In genomic region chr7:16994400-16994799, GRCm38 (mm10) we compare ENCODE assay signal across 10 mouse cellular contexts. TPM values are rescaled to one million over a fixed set of nuclear protein-coding genes. Genes with fewer than 3 reads are reported as not detected.
DNase-seq lines count a peak whose midpoint lies in the region; ATAC-seq lines count a peak whose summit lies in the region.
"Had no signal": no experiment of that assay in that cellular context is flagged by ENCODE, and none has a peak within 500 bp of the region (broad histone marks: within the 10 kb centered on the region; RNA-seq: fewer than 3 reads in every experiment).

No protein-coding gene starts in this region.

- H3K4me3 ChIP-seq in heart, embryonic 14.5 days (ENCODE audit: control insufficient read depth in 1 of 2, insufficient read depth in 1 of 2, low read depth in 1 of 2, low read length in 2 of 2) = peak overlapping the region; percentile 85 to 97
- peak overlapping the region; percentile 66 for H3K4me3 ChIP-seq in hindbrain, embryonic 10.5 days

- intact Hi-C loops in left cerebral cortex, postnatal 4 days (cut with DNase I) = no loop called here

- H3K4me2 ChIP-seq in heart, embryonic 14.5 days (ENCODE audit: low read length) = peak overlapping the region; percentile 91

- no peak for ATAC-seq in heart, embryonic 14.5 days (ENCODE audit: insufficient number of reproducible peaks, insufficient read depth, low FRiP score, low read depth)
- peak; percentile 10; the same call in 1 of the 2 replicates for ATAC-seq in common myeloid progenitor, adult 5-6 weeks (replicated peaks; ENCODE audit: low read depth, poor library complexity, severe bottlenecking)
- ATAC-seq in megakaryocyte-erythroid progenitor cell, adult 5-6 weeks (replicated peaks; ENCODE audit: low FRiP score, low TSS enrichment, poor library complexity, severe bottlenecking) = peak; percentile 9; the same call in 1 of the 2 replicates
- ATAC-seq: Patski had no signal

- peaks cover 39 to 67% of the 10 kb centered on the region in 2 experiments for H3K4me1 ChIP-seq in heart, embryonic 14.5 days (ENCODE audit: control insufficient read depth in 2 of 2, insufficient read depth in 2 of 2, low read length in 2 of 2)
- peaks cover 63% of the 10 kb centered on the region for H3K4me1 ChIP-seq in hindbrain, embryonic 10.5 days (replicated peaks)

- H3K9ac ChIP-seq in heart, embryonic 14.5 days (ENCODE audit: low read length) = peak overlapping the region; percentile 95

- DNase-seq in heart, adult 8-10 months (ENCODE audit: low spot score) = no peak
- DNase-seq in hindbrain, embryonic 10.5 days (ENCODE audit: low spot score) = no peak
- DNase-seq in urinary bladder, postnatal 36 days (ENCODE audit: low spot score in 2 of 2) = no peak
- no peak for DNase-seq in urinary bladder, postnatal 10 days (ENCODE audit: low spot score)
- DNase-seq in left cerebral cortex, postnatal 4 days = no peak

- 2% methylated on average over 20 of the region's 20 CpGs for WGBS in heart, embryonic 14.5 days
- WGBS in hindbrain, embryonic 10.5 days = 13% methylated on average over 20 of the region's 20 CpGs

- 0 out of 2 replicates have a peak, but pooled peaks cover 2% of the 10 kb centered on the region for H3K9me3 ChIP-seq in heart, embryonic 14.5 days (ENCODE audit: control insufficient read depth, low read length)
- H3K9me3 ChIP-seq in hindbrain, embryonic 10.5 days = peaks cover 7% of the 10 kb centered on the region

- peaks cover 45% of the 10 kb centered on the region for H3K36me3 ChIP-seq in heart, embryonic 14.5 days (ENCODE audit: control insufficient read depth, insufficient read depth, low read length)
- peaks cover 42% of the 10 kb centered on the region for H3K36me3 ChIP-seq in hindbrain, embryonic 10.5 days

- H3K27ac ChIP-seq in heart, embryonic 14.5 days (replicated peaks in 1 of 2; ENCODE audit: control insufficient read depth in 1 of 2, insufficient read depth in 1 of 2, low read depth in 2 of 2, low read length in 2 of 2) = peak overlapping the region; percentile 92 to 93
- H3K27ac ChIP-seq in hindbrain, embryonic 10.5 days = peak overlapping the region; percentile 92

- H3K27me3 ChIP-seq in heart, embryonic 14.5 days (ENCODE audit: control insufficient read depth, insufficient read depth, low read length) = no peaks in the 10 kb centered on the region
- H3K27me3 ChIP-seq in hindbrain, embryonic 10.5 days (ENCODE audit: insufficient read depth, poor library complexity, severe bottlenecking) = peaks cover 5% of the 10 kb centered on the region; the same call in 1 of the 2 replicates

RNA-seq across cellular contexts. Expression of gene Ccdc8, which starts 1.9 kb away (rescaled TPM):
- 21.9 and 26.8 TPM in 2 replicates for polyA plus RNA-seq in heart, embryonic 14.5 days (2014; fragmentation: Nextera tagmentation; extraction: Ambion mirVana)
- total RNA-seq in heart, adult 8-10 months (2022) = 1 to 10 TPM; 3.2 to 5.1 (median 4.5) TPM
- 6.5 and 8.2 TPM in 2 replicates for total RNA-seq in common myeloid progenitor, adult 5-6 weeks (2017)
- 7.3 and 13.5 TPM in 2 replicates for polyA plus RNA-seq in hindbrain, embryonic 10.5 days (2016; fragmentation: Nextera tagmentation; extraction: Ambion mirVana)
- total RNA-seq in megakaryocyte-erythroid progenitor cell, adult 5-6 weeks (2014; fragmentation: Nextera tagmentation) = 0.79 and 2.7 TPM in 2 replicates
- total RNA-seq in megakaryocyte-erythroid progenitor cell, adult 5-6 weeks (2017) = 1.1 and 5.3 TPM in 2 replicates
- total RNA-seq in left cerebral cortex, postnatal 4 days (2021) = 1 to 10 TPM; 3.3 to 4.3 TPM

RNA-seq across cellular contexts. Expression of gene Gm42372, which starts 11.5 kb away (rescaled TPM):
- 0.08 and 0.12 TPM in 2 replicates for polyA plus RNA-seq in heart, embryonic 14.5 days (2014; fragmentation: Nextera tagmentation; extraction: Ambion mirVana)
- total RNA-seq in heart, adult 8-10 months (2022) = not detected
- total RNA-seq in common myeloid progenitor, adult 5-6 weeks (2017) = 0.37 TPM in 1 of 2 replicates, not detected in the other
- 0.91 and 0.93 TPM in 2 replicates for polyA plus RNA-seq in hindbrain, embryonic 10.5 days (2016; fragmentation: Nextera tagmentation; extraction: Ambion mirVana)
- 0.28 and 0.35 TPM in 2 replicates for total RNA-seq in megakaryocyte-erythroid progenitor cell, adult 5-6 weeks (2014; fragmentation: Nextera tagmentation)
- total RNA-seq in megakaryocyte-erythroid progenitor cell, adult 5-6 weeks (2017) = not detected in 2 replicates
- total RNA-seq in left cerebral cortex, postnatal 4 days (2021) = 10 to 100 TPM; 38.0 to 41.8 TPM
- total RNA-seq: heart, postnatal 36 days had no signal

RNA-seq across cellular contexts. Expression of gene Ppp5c, which starts 33.3 kb away (rescaled TPM):
- polyA plus RNA-seq in heart, embryonic 14.5 days (2014; fragmentation: Nextera tagmentation; extraction: Ambion mirVana) = 88.4 and 89.1 TPM in 2 replicates
- 100 to 1,000 TPM in 2 of 4 experiments, 10 to 100 TPM in 2; 95.4 to 106 (median 99.0) TPM for total RNA-seq in heart, adult 8-10 months (2022)
- total RNA-seq in common myeloid progenitor, adult 5-6 weeks (2017) = 75.0 and 99.0 TPM in 2 replicates
- polyA plus RNA-seq in hindbrain, embryonic 10.5 days (2016; fragmentation: Nextera tagmentation; extraction: Ambion mirVana) = 126 and 136 TPM in 2 replicates
- 148 and 150 TPM in 2 replicates for total RNA-seq in megakaryocyte-erythroid progenitor cell, adult 5-6 weeks (2014; fragmentation: Nextera tagmentation)
- 58.8 and 82.4 TPM in 2 replicates for total RNA-seq in megakaryocyte-erythroid progenitor cell, adult 5-6 weeks (2017)
- 100 to 1,000 TPM; 110 to 120 TPM for total RNA-seq in left cerebral cortex, postnatal 4 days (2021)

RNA-seq across cellular contexts. Expression of gene Pnmal1, which starts 34.9 kb away (rescaled TPM):
- polyA plus RNA-seq in heart, embryonic 14.5 days (2014; fragmentation: Nextera tagmentation; extraction: Ambion mirVana) = 0.04 and 0.45 TPM in 2 replicates
- not detected for total RNA-seq in heart, adult 8-10 months (2022)
- 0.09 TPM in 1 of 2 replicates, not detected in the other for total RNA-seq in common myeloid progenitor, adult 5-6 weeks (2017)
- polyA plus RNA-seq in hindbrain, embryonic 10.5 days (2016; fragmentation: Nextera tagmentation; extraction: Ambion mirVana) = 5.8 and 12.7 TPM in 2 replicates
- total RNA-seq in megakaryocyte-erythroid progenitor cell, adult 5-6 weeks (2014; fragmentation: Nextera tagmentation) = not detected in 2 replicates
- not detected in 2 replicates for total RNA-seq in megakaryocyte-erythroid progenitor cell, adult 5-6 weeks (2017)
- total RNA-seq in left cerebral cortex, postnatal 4 days (2021) = 10 to 100 TPM; 56.0 to 57.6 TPM
- total RNA-seq: heart, postnatal 36 days had no signal
- polyA plus RNA-seq: Patski had no signal

RNA-seq across cellular contexts. Expression of gene Pnmal2, which starts 49.9 kb away (rescaled TPM):
- polyA plus RNA-seq in heart, embryonic 14.5 days (2014; fragmentation: Nextera tagmentation; extraction: Ambion mirVana) = 2.8 TPM in 2 replicates
- 1 to 10 TPM; 3.5 to 4.9 (median 4.3) TPM for total RNA-seq in heart, adult 8-10 months (2022)
- total RNA-seq in common myeloid progenitor, adult 5-6 weeks (2017) = not detected in 2 replicates
- 4.0 and 12.2 TPM in 2 replicates for polyA plus RNA-seq in hindbrain, embryonic 10.5 days (2016; fragmentation: Nextera tagmentation; extraction: Ambion mirVana)
- not detected in 2 replicates for total RNA-seq in megakaryocyte-erythroid progenitor cell, adult 5-6 weeks (2014; fragmentation: Nextera tagmentation)
- total RNA-seq in megakaryocyte-erythroid progenitor cell, adult 5-6 weeks (2017) = not detected in 2 replicates
- total RNA-seq in left cerebral cortex, postnatal 4 days (2021) = 100 to 1,000 TPM; 169 to 194 TPM

Comparison
In these comparisons a context has a peak if more than half of its experiments do, and no peak if none do; other contexts are left out.
1. RNA of gene Gm42372, which starts 11.5 kb away (total RNA-seq): 38.0 to 41.8 TPM in left cerebral cortex, postnatal 4 days; 0.37 TPM in common myeloid progenitor, adult 5-6 weeks, 0.28 to 0.35 TPM in megakaryocyte-erythroid progenitor cell, adult 5-6 weeks and not detected in heart, adult 8-10 months; every median in the first group is over 10 times any median in the second.